Mouse (Mus musculus) kidney, postnatal 10 days (tissue): ENCODE measurements around the gene Rhoh.

ENCODE experiments used
- DNase-seq: peaks from one replicate; pipeline ENCODE4 v3.0.0; 2021; ENCODE audit warnings: mixed read lengths

Gene Rhoh

GRCm38 (mm10) chr5:65860281-65861000 lies 572 bp upstream of the Rhoh start:
- DNase-seq: no peak

- no peak for DNase-seq
These were observed 1.4 kb downstream of the Rhoh start for GRCm38 (mm10) chr5:65862217-65862927.

GRCm38 (mm10) chr5:65863349-65863749 lies 2.3 kb downstream of the Rhoh start:
- DNase-seq: peak; percentile 26

- no peak for DNase-seq
These were observed 3.5 kb downstream of the Rhoh start for GRCm38 (mm10) chr5:65864486-65864885.

GRCm38 (mm10) chr5:65864946-65865345 lies 3.9 kb downstream of the Rhoh start:
- DNase-seq: no peak

- DNase-seq: no peak
These were observed 5.6 kb downstream of the Rhoh start for GRCm38 (mm10) chr5:65866591-65866990.

GRCm38 (mm10) chr5:65867380-65868116 lies 6.5 kb downstream of the Rhoh start:
- no peak for DNase-seq

- DNase-seq: no peak
These were observed 7.4 kb downstream of the Rhoh start for GRCm38 (mm10) chr5:65868419-65868818.

GRCm38 (mm10) chr5:65869660-65870059 lies 8.6 kb downstream of the Rhoh start:
- DNase-seq: no peak

GRCm38 (mm10) chr5:65871276-65871875 lies 10.4 kb downstream of the Rhoh start:
- DNase-seq: no peak

- no peak for DNase-seq
These were observed 12.2 kb downstream of the Rhoh start for GRCm38 (mm10) chr5:65873212-65873611.

- no peak for DNase-seq
These were observed 14.3 kb downstream of the Rhoh start for GRCm38 (mm10) chr5:65875269-65875668.

GRCm38 (mm10) chr5:65878367-65878766 lies 17.4 kb downstream of the Rhoh start:
- no peak for DNase-seq

- no peak for DNase-seq
These were observed 20.2 kb downstream of the Rhoh start for GRCm38 (mm10) chr5:65881254-65881653.

- no peak for DNase-seq
These were observed 21.6 kb downstream of the Rhoh start for GRCm38 (mm10) chr5:65882476-65883205.

GRCm38 (mm10) chr5:65883355-65883754 lies 22.3 kb downstream of the Rhoh start:
- DNase-seq: peak; percentile 31

GRCm38 (mm10) chr5:65885699-65886443 lies 24.9 kb downstream of the Rhoh start:
- DNase-seq: no peak

- DNase-seq: no peak
These were observed 27.1 kb downstream of the Rhoh start for GRCm38 (mm10) chr5:65888102-65888501.

- DNase-seq: no peak
These were observed 28.0 kb downstream of the Rhoh start for GRCm38 (mm10) chr5:65888998-65889397.

- no peak for DNase-seq
These were observed 30.3 kb downstream of the Rhoh start for GRCm38 (mm10) chr5:65891251-65891826.

- no peak for DNase-seq
These were observed 34.2 kb downstream of the Rhoh start for GRCm38 (mm10) chr5:65895121-65895692.
